Mouse (Mus musculus): Measurements from ENCODE around the gene Gm17268. TPM values are rescaled to one million over a fixed set of nuclear protein-coding genes. Genes with fewer than 3 reads are reported as not detected.

Gm17268 gene
- polyA plus RNA-seq, 1 experiment from 2014 or later, result not detected

DNA sequence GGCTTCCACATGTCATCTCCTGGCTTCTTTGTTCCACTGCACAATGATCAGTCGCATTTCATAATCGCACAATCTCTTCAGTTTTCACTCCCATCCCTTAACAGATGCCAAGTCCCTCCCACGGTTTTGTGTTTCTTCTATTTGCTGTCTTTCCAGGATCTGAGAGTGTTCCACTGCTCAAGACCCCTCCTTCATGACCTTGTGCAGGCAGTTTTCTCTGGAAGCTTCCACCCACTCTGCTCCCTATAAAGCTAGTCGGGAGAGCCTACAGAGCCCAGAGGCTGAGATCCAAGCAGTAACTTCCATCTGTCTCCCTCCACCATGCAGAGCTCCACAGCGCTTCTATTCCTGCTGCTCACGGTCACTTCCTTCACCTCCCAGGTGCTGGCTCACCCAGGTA, 19.3 kb upstream of the Gm17268 start, which contains the start of gene Ccl11:
Gene Ccl11, plus strand, starts transcription at position 178 of the 400 bp plus-strand sequence.
- H3K27ac ChIP-seq (replicated peaks), result no peak within 1 kb of the TSS

GRCm38 (mm10) chr11:82053849-82054248, 15.5 kb upstream of the Gm17268 start:
- H3K9ac ChIP-seq (ENCODE audit: low read length), result no peak overlapping the region
- no peak overlapping the region for H3K4me3 ChIP-seq (ENCODE audit: low read depth, low read length)
- TF ChIP-seq EP300 (optimal IDR thresholded peaks at IDR 0.05), result no peak
- TF ChIP-seq CTCF (IDR thresholded peaks at IDR 0.05; ENCODE audit: low read depth), result no peak
- no peaks in the 10 kb centered on the region for H3K4me1 ChIP-seq (replicated peaks; ENCODE audit: control insufficient read depth, insufficient read depth)
- no peaks in the 10 kb centered on the region for H3K27me3 ChIP-seq (ENCODE audit: control insufficient read depth, insufficient read depth, low read length)
- 79% methylated on average over 7 of the region's 7 CpGs for WGBS
- H3K9me3 ChIP-seq (ENCODE audit: control insufficient read depth, low read length), result no peaks in the 10 kb centered on the region
- no peak for DNase-seq (ENCODE audit: low spot score)
- H3K4me2 ChIP-seq (replicated peaks; ENCODE audit: low read depth), result no peak overlapping the region
- no peaks in the 10 kb centered on the region for H3K36me3 ChIP-seq (ENCODE audit: control insufficient read depth, insufficient read depth, low read length)
- ATAC-seq (ENCODE audit: low FRiP score, low TSS enrichment), result no peak
- no peak overlapping the region for H3K27ac ChIP-seq (replicated peaks)

More for the DNA sequence above, 19.3 kb upstream of the Gm17268 start, which contains the start of gene Ccl11:
- Histone ChIP-seq H3K4me3 (ENCODE audit: low read depth, low read length) (no peak within 1 kb of the TSS), H3K4me1 (replicated peaks; ENCODE audit: control insufficient read depth, insufficient read depth) (no peaks in the 10 kb centered on the region), H3K36me3 (ENCODE audit: control insufficient read depth, insufficient read depth, low read length) (no peaks in the 10 kb centered on the region), H3K9ac (ENCODE audit: low read length) (no peak within 1 kb of the TSS), H3K9me3 (ENCODE audit: control insufficient read depth, low read length) (no peaks in the 10 kb centered on the region), H3K4me2 (replicated peaks; ENCODE audit: low read depth) (no peak within 1 kb of the TSS), H3K27me3 (ENCODE audit: control insufficient read depth, insufficient read depth, low read length) (no peaks in the 10 kb centered on the region)
- TF ChIP-seq CTCF (IDR thresholded peaks at IDR 0.05; ENCODE audit: low read depth), result no peak
- TF ChIP-seq EP300 (optimal IDR thresholded peaks at IDR 0.05), result no peak
- WGBS, result 52% methylated on average over 6 of the region's 6 CpGs
- ATAC-seq (ENCODE audit: low FRiP score, low TSS enrichment) (no peak), DNase-seq (ENCODE audit: low spot score) (no peak)

GRCm38 (mm10) chr11:82047746-82048415, 9.5 kb upstream of the Gm17268 start:
- Histone ChIP-seq H3K4me2 (replicated peaks; ENCODE audit: low read depth) (no peak overlapping the region), H3K27ac (replicated peaks) (no peak overlapping the region), H3K27me3 (ENCODE audit: control insufficient read depth, insufficient read depth, low read length) (no peaks in the 10 kb centered on the region), H3K4me3 (ENCODE audit: low read depth, low read length) (no peak overlapping the region), H3K4me1 (replicated peaks; ENCODE audit: control insufficient read depth, insufficient read depth) (no peaks in the 10 kb centered on the region), H3K9me3 (ENCODE audit: control insufficient read depth, low read length) (no peaks in the 10 kb centered on the region), H3K9ac (ENCODE audit: low read length) (no peak overlapping the region), H3K36me3 (ENCODE audit: control insufficient read depth, insufficient read depth, low read length) (no peaks in the 10 kb centered on the region)
- TF ChIP-seq CTCF (IDR thresholded peaks at IDR 0.05; ENCODE audit: low read depth) (peak; percentile 86), EP300 (optimal IDR thresholded peaks at IDR 0.05) (no peak)
- no peak for ATAC-seq (ENCODE audit: low FRiP score, low TSS enrichment)
- WGBS, result 42% methylated on average over 6 of the region's 6 CpGs
- DNase-seq (ENCODE audit: low spot score), result peak; percentile 35

- no peak within 1 kb of the TSS for H3K4me3 ChIP-seq (ENCODE audit: low read depth, low read length)
- ATAC-seq (ENCODE audit: low FRiP score, low TSS enrichment) (no peak), DNase-seq (ENCODE audit: low spot score) (no peak)
- 52% methylated on average over 3 of the region's 3 CpGs for WGBS
- TF ChIP-seq CTCF (IDR thresholded peaks at IDR 0.05; ENCODE audit: low read depth) (no peak), EP300 (optimal IDR thresholded peaks at IDR 0.05) (no peak)
- H3K4me2 ChIP-seq (replicated peaks; ENCODE audit: low read depth), result no peak within 1 kb of the TSS
- H3K27me3 ChIP-seq (ENCODE audit: control insufficient read depth, insufficient read depth, low read length), result no peaks in the 10 kb centered on the region
- H3K9me3 ChIP-seq (ENCODE audit: control insufficient read depth, low read length), result no peaks in the 10 kb centered on the region
- no peak within 1 kb of the TSS for H3K27ac ChIP-seq (replicated peaks)
- no peak within 1 kb of the TSS for H3K9ac ChIP-seq (ENCODE audit: low read length)
- no peaks in the 10 kb centered on the region for H3K36me3 ChIP-seq (ENCODE audit: control insufficient read depth, insufficient read depth, low read length)
- H3K4me1 ChIP-seq (replicated peaks; ENCODE audit: control insufficient read depth, insufficient read depth), result no peaks in the 10 kb centered on the region
These were observed 7.1 kb upstream of the Gm17268 start, which contains the start of gene Ccl7 for GRCm38 (mm10) chr11:82045471-82045870. TSS of gene Ccl7 (plus strand) at chr11:82045712.

DNA sequence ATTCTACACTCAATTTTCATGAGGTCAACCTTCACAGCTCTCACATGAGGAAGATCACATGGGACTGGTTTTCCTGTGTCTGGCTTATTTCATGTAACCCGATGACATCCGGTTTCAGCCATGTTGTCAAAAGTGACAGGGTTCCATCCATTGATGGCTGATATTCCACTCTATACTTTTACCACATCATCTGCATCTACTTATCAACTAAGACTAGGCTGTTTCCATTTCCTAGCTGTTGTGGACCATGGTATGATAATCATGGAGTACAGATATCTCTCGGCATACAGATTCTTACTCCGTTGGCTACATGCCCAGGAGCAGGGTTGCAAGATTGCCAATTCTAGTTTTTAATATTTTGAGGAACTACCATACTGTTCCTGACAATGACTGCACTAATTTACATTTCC, 3.3 kb upstream of the Gm17268 start:
- WGBS, result 77% methylated on average over 4 of the region's 4 CpGs
- DNase-seq (ENCODE audit: low spot score) (no peak), ATAC-seq (ENCODE audit: low FRiP score, low TSS enrichment) (no peak)
- no peaks in the 10 kb centered on the region for H3K36me3 ChIP-seq (ENCODE audit: control insufficient read depth, insufficient read depth, low read length)
- H3K4me1 ChIP-seq (replicated peaks; ENCODE audit: control insufficient read depth, insufficient read depth), result no peaks in the 10 kb centered on the region
- no peak for TF ChIP-seq EP300 (optimal IDR thresholded peaks at IDR 0.05)
- no peak for TF ChIP-seq CTCF (IDR thresholded peaks at IDR 0.05; ENCODE audit: low read depth)
- no peak overlapping the region for H3K9ac ChIP-seq (ENCODE audit: low read length)
- no peak overlapping the region for H3K4me3 ChIP-seq (ENCODE audit: low read depth, low read length)
- no peak overlapping the region for H3K27ac ChIP-seq (replicated peaks)
- no peak overlapping the region for H3K4me2 ChIP-seq (replicated peaks; ENCODE audit: low read depth)
- H3K9me3 ChIP-seq (ENCODE audit: control insufficient read depth, low read length), result no peaks in the 10 kb centered on the region
- H3K27me3 ChIP-seq (ENCODE audit: control insufficient read depth, insufficient read depth, low read length), result no peaks in the 10 kb centered on the region

DNA sequence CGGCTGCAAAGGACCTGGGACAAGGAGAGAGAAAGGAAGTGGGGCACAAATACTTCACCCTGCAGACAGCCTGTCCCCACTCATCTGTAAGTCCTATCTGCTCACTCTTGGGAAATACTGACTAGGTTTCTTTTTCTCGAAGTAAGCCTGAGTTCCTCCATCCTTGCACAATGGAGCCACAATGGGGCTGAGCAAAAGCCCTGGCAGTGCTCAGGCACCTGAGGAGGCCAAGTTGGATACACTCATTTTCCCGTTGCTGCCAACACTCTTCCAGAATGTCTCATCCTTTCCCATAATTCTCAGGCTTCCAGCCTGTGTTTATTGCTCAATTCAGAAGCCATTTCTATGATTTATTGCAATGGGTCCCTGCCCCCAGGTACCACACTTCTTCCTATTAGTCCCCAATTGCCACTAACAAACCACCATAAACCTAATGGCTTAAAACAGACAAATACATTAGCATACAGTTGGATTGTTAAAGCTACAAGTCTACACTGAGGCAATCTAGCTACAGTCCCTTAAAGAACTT, 834 bp upstream of the Gm17268 start:
- H3K4me3 ChIP-seq (ENCODE audit: low read depth, low read length), result no peak overlapping the region

More for the DNA sequence above, 834 bp upstream of the Gm17268 start:
- ATAC-seq (ENCODE audit: low FRiP score, low TSS enrichment) (no peak), DNase-seq (ENCODE audit: low spot score) (no peak)
- Histone ChIP-seq H3K9me3 (ENCODE audit: control insufficient read depth, low read length) (no peaks in the 10 kb centered on the region), H3K4me1 (replicated peaks; ENCODE audit: control insufficient read depth, insufficient read depth) (no peaks in the 10 kb centered on the region; the same call in 1 of the 2 replicates), H3K36me3 (ENCODE audit: control insufficient read depth, insufficient read depth, low read length) (no peaks in the 10 kb centered on the region), H3K27ac (replicated peaks) (no peak overlapping the region), H3K9ac (ENCODE audit: low read length) (no peak overlapping the region), H3K4me2 (replicated peaks; ENCODE audit: low read depth) (no peak overlapping the region), H3K27me3 (ENCODE audit: control insufficient read depth, insufficient read depth, low read length) (no peaks in the 10 kb centered on the region)
- WGBS, result 63% methylated on average over 3 of the region's 3 CpGs
- TF ChIP-seq CTCF (IDR thresholded peaks at IDR 0.05; ENCODE audit: low read depth), result no peak
- no peak for TF ChIP-seq EP300 (optimal IDR thresholded peaks at IDR 0.05)

Data from stomach, postnatal 0 days (tissue).